Mouse (Mus musculus) ovary, adult 10 weeks (tissue): Measurements from ENCODE around the gene Chrna7. TPM values are rescaled to one million over a fixed set of nuclear protein-coding genes. Genes with fewer than 3 reads are reported as not detected.

ENCODE experiments used
- polyA plus RNA-seq: library from polyadenylated mRNA; stranded (reverse); fragments of 350-450 nt; fragmentation: Illumina TruSeq; extraction: RNeasy Lipid Tissue Mini Kit (QIAGEN cat#74804); gene quantifications from one replicate; pipeline ENCODE4 v1.2.3, GENCODE M21; 2014

The Chrna7 gene
- 0.26 TPM for polyA plus RNA-seq

GRCm38 (mm10) chr7:63212084-63212723 lies at the start of gene Chrna7:
Chrna7 (minus strand) TSS chr7:63212569.

Other genes starting within 250 kb of the Chrna7 start
- gene Otud7a, start 232.2 kb upstream of the Chrna7 start, polyA plus RNA-seq: not detected